Mouse (Mus musculus) heart, postnatal 0 days (tissue): ENCODE measurements around the gene Zfp592.

Experiments used
- CTCF ChIP-seq: IDR thresholded peaks from 2 replicates; pipeline ENCODE4 v1.5.1; 2016; ENCODE audit warnings: antibody characterized with exemption, control low read depth, low read depth
- EP300 ChIP-seq: IDR thresholded peaks from 2 replicates; pipeline ENCODE4 v1.6.1; 2016; ENCODE audit warnings: antibody characterized with exemption, low read depth

DNA sequence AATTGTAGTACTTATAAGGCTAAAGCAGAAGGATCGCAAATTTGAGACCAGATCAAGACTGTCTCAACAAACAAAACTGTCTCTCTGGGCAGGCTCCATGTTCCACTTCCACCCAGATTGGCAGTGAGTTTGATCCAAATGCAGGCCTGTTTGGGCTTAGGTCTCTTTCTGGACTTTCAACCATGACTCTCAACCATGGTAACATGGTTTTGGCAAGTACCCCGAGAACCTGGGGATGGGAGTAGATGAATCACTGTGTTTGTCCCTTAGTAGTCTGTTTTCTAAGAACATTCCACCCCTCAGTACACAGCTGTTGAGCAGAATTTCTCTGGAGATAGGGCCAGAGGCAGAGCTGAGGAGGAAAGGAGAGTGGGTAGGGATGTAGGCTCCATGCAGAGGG is 32.3 kb downstream of the Zfp592 start:
- TF ChIP-seq CTCF = no peak
- no peak for TF ChIP-seq EP300
